Mouse (Mus musculus) heart, embryonic 13.5 days (tissue): Measurements from ENCODE around the gene St8sia1. TPM values are rescaled to one million over a fixed set of nuclear protein-coding genes. Genes with fewer than 3 reads are reported as not detected.
"Not testable (repeated sequence)": the region's sequence is repeated elsewhere in the genome, so short reads cannot be mapped to it uniquely, and the experiment has no call there.

Experiments
- ATAC-seq: fragments of 200-750 bp; cut with Nextera tagmentation; 2 replicates; pipeline ENCODE4 v1.8.0; 2017; ENCODE audit warnings: moderate TSS enrichment; ENCODE audit not compliant: insufficient number of reproducible peaks, low FRiP score, low TSS enrichment; ENCODE audit errors: extremely low read depth
- H3K27ac ChIP-seq: fragments of 300-500 bp; sonication (generic); replicated peaks from 2 replicates; pipeline ENCODE4 v1.5.1; 2015; ENCODE audit warnings: moderate library complexity, mild to moderate bottlenecking, inconsistent platforms
- H3K27me3 ChIP-seq: fragments of 300-500 bp; sonication (generic); replicated peaks from 2 replicates; pipeline ENCODE4 v1.6.1; 2015; ENCODE audit warnings: mild to moderate bottlenecking, inconsistent platforms
- H3K36me3 ChIP-seq: fragments of 300-500 bp; sonication (generic); 2 replicates; pipeline ENCODE4 v1.6.1; 2015; ENCODE audit warnings: mild to moderate bottlenecking, inconsistent platforms
- H3K4me1 ChIP-seq: fragments of 300-500 bp; sonication (generic); 2 replicates; pipeline ENCODE4 v1.6.1; 2015; ENCODE audit warnings: inconsistent platforms
- H3K4me2 ChIP-seq: fragments of 300-500 bp; sonication (generic); 2 replicates; pipeline ENCODE4 v1.6.1; 2015; ENCODE audit warnings: inconsistent platforms, mild to moderate bottlenecking, moderate library complexity
- H3K4me3 ChIP-seq: fragments of 300-500 bp; sonication (generic); 2 replicates; pipeline ENCODE4 v1.5.1; 2015; ENCODE audit warnings: moderate library complexity, mild to moderate bottlenecking, inconsistent platforms
- H3K9ac ChIP-seq: fragments of 300-500 bp; sonication (generic); 2 replicates; pipeline ENCODE4 v1.6.1; 2015; ENCODE audit warnings: inconsistent platforms, mild to moderate bottlenecking, moderate library complexity
- H3K9me3 ChIP-seq: fragments of 300-500 bp; sonication (generic); 2 replicates; pipeline ENCODE4 v1.6.1; 2016; ENCODE audit warnings: inconsistent platforms
- WGBS: fragments of 180-500 bp; shearing (Covaris S2); methylation state at CpG from one replicate; pipeline ENCODE4 v1.1.7; 2015; ENCODE audit warnings: mixed read lengths; 5-methylcytosine and 5-hydroxymethylcytosine counted together
- polyA plus RNA-seq: library from polyadenylated mRNA; unstranded; fragments of >200 nt; fragmentation: Nextera tagmentation; extraction: Ambion mirVana; gene quantifications from 2 replicates; pipeline ENCODE4 v1.2.1, GENCODE M21; 2015

Gene St8sia1
- polyA plus RNA-seq, 1 experiment from 2014 or later: 2.0 TPM

DNA sequence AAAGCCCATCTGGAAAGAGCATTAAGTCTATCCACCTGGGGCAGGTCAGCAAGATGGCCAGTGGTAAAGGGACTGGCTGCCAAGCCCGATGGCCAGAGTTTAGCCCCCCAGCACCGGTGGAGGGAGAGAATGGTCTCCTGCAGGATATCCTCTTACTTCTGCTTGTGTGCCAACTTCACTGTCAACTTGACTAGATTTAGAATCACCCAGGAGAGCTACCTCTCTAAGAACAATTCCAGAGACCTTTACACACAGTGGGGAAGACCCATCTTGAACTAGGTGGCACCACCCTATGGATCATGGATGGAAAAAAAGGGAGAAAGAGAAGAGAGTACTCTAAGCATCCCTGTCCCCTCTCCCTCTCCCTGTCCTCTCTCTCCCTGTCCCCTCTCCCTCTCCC, 28.7 kb upstream of the St8sia1 start:
- H3K4me1 ChIP-seq: peaks cover 28% of the 10 kb centered on the region
- no peaks in the 10 kb centered on the region for H3K27me3 ChIP-seq
- no peak overlapping the region for H3K4me3 ChIP-seq
- no peak for ATAC-seq
- no peak overlapping the region for H3K27ac ChIP-seq
- H3K36me3 ChIP-seq: no peaks in the 10 kb centered on the region
- 44% methylated on average over 2 of the region's 2 CpGs for WGBS
- H3K9me3 ChIP-seq: no peaks in the 10 kb centered on the region
- H3K4me2 ChIP-seq: no peak overlapping the region
- no peak overlapping the region for H3K9ac ChIP-seq

DNA sequence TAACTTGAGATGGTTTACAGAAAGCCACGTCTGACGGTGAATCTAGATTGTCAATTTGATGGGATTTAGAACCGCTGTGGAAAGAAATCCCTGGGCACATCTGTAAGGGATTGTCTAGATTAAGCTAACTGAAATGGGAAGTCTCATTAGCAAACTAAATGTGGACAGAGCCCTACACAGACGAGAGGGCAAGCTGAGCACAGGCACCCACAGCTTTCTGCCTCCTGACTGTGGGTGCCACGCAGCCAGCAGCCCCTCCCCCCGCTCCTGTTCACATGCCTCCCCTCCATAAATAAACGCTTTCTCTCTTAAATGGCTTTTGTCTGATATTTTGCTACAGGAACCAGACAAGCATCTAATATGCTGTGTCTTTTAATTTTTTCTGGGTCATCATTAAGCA, 27.8 kb upstream of the St8sia1 start:
- Histone ChIP-seq H3K9ac (no peak overlapping the region), H3K27me3 (no peaks in the 10 kb centered on the region), H3K4me1 (peaks cover 28% of the 10 kb centered on the region), H3K9me3 (no peaks in the 10 kb centered on the region), H3K4me3 (no peak overlapping the region), H3K4me2 (no peak overlapping the region), H3K36me3 (no peaks in the 10 kb centered on the region), H3K27ac (no peak overlapping the region)
- 42% methylated on average over 7 of the region's 7 CpGs for WGBS
- no peak for ATAC-seq

DNA sequence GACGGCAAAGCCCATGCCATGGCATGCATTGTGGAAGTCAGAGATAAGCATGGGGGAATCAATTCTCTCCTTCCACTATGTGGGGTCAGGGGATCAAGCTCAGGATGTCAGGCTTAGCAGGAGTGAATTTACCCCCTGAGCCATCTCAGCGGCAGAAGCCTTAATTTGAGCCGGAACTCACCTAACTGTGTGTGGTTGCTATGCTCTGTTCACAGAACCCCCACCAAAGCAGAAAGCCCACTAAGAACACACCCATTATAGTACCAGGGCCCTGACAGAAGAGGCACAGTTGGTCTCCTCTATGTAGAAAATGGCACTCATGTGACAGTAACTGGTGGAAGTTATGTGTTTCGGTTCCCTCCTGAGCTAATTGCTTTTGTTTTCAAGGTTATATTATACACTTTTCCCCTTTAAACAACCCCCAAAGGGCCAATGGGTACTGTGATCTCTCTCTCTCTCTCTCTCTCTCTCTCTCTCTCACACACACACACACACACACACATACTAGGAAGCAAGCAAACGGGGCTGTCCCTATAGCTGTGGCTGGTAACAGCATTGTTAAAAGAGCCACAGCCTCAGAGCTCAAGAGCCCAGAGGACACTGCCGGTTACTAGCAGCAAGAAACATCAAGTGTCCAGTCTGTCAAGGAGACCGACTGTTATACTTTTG, 27.3 kb upstream of the St8sia1 start:
- Histone ChIP-seq H3K27me3 (no peaks in the 10 kb centered on the region), H3K4me2 (no peak overlapping the region), H3K27ac (no peak overlapping the region), H3K36me3 (no peaks in the 10 kb centered on the region), H3K4me3 (no peak overlapping the region), H3K9ac (no peak overlapping the region), H3K4me1 (peaks cover 28% of the 10 kb centered on the region), H3K9me3 (no peaks in the 10 kb centered on the region)
- WGBS: 38% methylated on average over 7 of the region's 7 CpGs
- ATAC-seq: no peak

DNA sequence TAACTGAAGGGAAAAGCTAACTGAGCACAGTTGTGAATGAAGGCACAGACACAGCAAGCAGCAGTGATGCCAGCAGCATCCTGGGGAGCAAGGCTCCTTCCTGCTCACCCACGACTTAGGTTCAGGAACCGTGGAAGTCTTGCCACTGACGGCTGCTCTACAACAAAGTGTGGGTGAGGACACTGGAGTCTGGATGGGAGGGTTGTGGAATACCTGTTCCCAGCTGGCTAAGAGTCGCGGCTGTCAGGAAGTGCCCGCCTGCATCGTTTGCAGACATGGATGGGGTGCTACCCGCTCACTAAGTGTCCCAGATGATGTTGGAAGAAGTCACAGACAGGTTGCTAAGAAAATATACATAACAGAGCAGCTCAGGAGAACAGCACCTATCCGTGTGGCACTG, 26.3 kb upstream of the St8sia1 start:
- no peak overlapping the region for H3K4me2 ChIP-seq
- WGBS: 75% methylated on average over 9 of the region's 9 CpGs
- no peaks in the 10 kb centered on the region for H3K36me3 ChIP-seq
- no peak overlapping the region for H3K27ac ChIP-seq
- ATAC-seq: no peak
- H3K9me3 ChIP-seq: no peaks in the 10 kb centered on the region
- H3K4me1 ChIP-seq: peaks cover 25% of the 10 kb centered on the region
- no peak overlapping the region for H3K9ac ChIP-seq
- no peak overlapping the region for H3K4me3 ChIP-seq
- no peaks in the 10 kb centered on the region for H3K27me3 ChIP-seq

DNA sequence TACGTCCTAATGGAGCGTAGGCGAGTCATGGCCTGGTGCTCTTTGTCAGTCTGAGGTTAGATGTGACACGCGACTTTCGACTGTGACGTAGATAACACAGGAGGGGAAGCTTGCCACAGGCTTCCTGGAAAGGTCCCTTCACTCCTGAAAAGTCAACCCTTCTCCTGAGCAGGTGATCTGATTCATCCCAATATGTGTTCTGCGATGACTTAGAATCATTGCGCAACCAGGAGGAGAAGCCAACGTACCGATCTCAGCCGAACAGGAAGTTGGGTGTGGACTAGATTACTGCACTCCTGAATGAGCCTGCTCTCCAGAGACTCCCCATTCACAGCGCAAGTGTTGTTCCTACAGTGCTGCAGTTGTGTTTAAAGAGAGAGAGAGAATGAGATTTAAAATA, 25.2 kb upstream of the St8sia1 start:
- no peak overlapping the region for H3K4me2 ChIP-seq
- H3K9me3 ChIP-seq: no peaks in the 10 kb centered on the region
- ATAC-seq: no peak
- H3K4me1 ChIP-seq: peaks cover 18% of the 10 kb centered on the region
- H3K27me3 ChIP-seq: no peaks in the 10 kb centered on the region
- no peak overlapping the region for H3K9ac ChIP-seq
- H3K36me3 ChIP-seq: no peaks in the 10 kb centered on the region
- H3K4me3 ChIP-seq: no peak overlapping the region
- WGBS: 65% methylated on average over 13 of the region's 13 CpGs
- H3K27ac ChIP-seq: no peak overlapping the region

DNA sequence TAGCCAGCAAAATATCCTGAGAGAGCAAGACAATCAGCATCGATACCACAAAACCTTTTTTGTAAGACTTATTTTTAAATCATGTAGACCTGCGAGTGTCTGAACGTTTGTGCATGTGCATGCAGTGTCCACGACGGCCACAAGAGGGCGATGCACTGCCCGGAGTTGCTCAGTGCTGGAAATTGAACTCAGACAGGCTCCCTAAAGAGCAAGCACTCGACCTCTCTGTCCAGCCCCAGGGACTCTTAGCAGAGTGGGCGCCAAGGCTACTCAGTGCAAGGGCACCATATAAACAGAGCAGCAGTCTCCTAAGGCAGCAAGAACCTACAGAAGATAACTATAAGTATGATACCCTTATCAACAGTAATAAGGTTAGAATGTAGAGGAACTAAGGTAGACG, 24.5 kb upstream of the St8sia1 start:
- no peak for ATAC-seq
- no peak overlapping the region for H3K4me2 ChIP-seq
- H3K36me3 ChIP-seq: no peaks in the 10 kb centered on the region
- H3K9ac ChIP-seq: no peak overlapping the region
- no peak overlapping the region for H3K4me3 ChIP-seq
- 19% methylated on average over 10 of the region's 10 CpGs for WGBS
- H3K27ac ChIP-seq: no peak overlapping the region
- H3K27me3 ChIP-seq: no peaks in the 10 kb centered on the region
- H3K9me3 ChIP-seq: 0 out of 2 replicates have a peak, but pooled peaks cover 4% of the 10 kb centered on the region
- H3K4me1 ChIP-seq: peaks cover 12% of the 10 kb centered on the region

DNA sequence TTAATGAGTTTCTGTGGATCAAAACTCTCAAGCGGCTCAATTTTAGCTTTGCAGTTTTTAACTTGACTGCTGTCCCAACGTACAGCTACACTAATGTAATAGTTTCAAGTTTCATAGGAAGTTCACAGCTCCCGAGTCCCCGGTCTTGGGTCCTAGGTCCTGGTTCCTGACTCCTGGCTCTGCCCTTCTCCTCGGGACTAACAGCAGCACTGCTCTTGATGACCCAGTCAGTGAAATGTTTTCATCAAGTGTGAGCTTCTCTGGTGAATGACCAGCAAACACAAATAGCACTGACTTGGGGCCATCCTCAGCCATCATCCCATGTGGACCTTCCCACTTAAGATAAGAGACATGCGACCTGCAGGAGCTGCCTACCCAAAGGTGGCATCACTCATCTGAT, 24.0 kb upstream of the St8sia1 start:
- Histone ChIP-seq H3K4me1 (peaks cover 9% of the 10 kb centered on the region; the same call in 1 of the 2 replicates), H3K27ac (no peak overlapping the region), H3K27me3 (no peaks in the 10 kb centered on the region), H3K4me3 (no peak overlapping the region), H3K9me3 (0 out of 2 replicates have a peak, but pooled peaks cover 4% of the 10 kb centered on the region), H3K9ac (no peak overlapping the region), H3K4me2 (no peak overlapping the region), H3K36me3 (no peaks in the 10 kb centered on the region)
- no peak for ATAC-seq
- 59% methylated on average over 6 of the region's 6 CpGs for WGBS

DNA sequence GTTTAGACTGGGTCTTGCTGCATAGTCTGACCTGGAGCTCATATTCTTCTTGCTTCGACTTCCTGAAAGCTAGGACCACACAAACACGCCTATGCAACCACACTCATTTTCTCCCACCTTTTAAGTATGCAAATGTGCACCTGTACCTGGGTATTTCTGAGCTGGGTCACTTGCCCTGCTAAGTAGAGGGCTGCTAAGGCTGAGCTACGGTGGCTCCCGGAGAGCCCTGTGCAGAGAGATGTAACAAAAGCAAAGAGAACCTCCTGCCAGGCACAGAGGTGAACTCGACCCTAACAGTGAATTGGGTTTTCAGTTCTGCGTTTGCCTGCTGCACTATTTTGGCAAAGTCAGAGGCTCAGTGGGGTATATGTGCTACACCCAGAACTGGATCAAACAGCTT, 23.4 kb upstream of the St8sia1 start:
- Histone ChIP-seq H3K27me3 (no peaks in the 10 kb centered on the region), H3K9me3 (0 out of 2 replicates have a peak, but pooled peaks cover 4% of the 10 kb centered on the region), H3K27ac (no peak overlapping the region), H3K4me2 (no peak overlapping the region), H3K36me3 (no peaks in the 10 kb centered on the region), H3K4me1 (peaks cover 9% of the 10 kb centered on the region; the same call in 1 of the 2 replicates), H3K9ac (no peak overlapping the region), H3K4me3 (no peak overlapping the region)
- 76% methylated on average over 6 of the region's 6 CpGs for WGBS
- no peak for ATAC-seq

DNA sequence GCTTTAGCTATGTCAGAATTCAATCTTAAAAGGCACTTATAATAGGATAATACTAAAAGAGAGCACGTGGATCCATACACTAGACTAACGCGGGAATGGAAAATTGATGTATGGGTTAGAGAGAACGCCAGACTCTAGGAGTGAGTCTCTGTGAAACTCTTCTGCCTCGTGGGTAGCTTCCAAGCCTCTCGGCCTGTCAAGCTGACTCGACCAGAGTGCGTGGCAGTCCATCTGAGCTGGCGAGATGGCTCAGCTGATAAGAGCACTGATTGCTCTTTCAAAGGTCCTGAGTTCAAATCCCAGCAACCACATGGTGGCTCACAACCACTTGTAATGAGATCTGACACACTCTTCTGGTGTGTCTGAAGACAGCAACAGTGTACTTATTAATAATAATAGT, 22.5 kb upstream of the St8sia1 start:
- 84% methylated on average over 9 of the region's 9 CpGs for WGBS

DNA sequence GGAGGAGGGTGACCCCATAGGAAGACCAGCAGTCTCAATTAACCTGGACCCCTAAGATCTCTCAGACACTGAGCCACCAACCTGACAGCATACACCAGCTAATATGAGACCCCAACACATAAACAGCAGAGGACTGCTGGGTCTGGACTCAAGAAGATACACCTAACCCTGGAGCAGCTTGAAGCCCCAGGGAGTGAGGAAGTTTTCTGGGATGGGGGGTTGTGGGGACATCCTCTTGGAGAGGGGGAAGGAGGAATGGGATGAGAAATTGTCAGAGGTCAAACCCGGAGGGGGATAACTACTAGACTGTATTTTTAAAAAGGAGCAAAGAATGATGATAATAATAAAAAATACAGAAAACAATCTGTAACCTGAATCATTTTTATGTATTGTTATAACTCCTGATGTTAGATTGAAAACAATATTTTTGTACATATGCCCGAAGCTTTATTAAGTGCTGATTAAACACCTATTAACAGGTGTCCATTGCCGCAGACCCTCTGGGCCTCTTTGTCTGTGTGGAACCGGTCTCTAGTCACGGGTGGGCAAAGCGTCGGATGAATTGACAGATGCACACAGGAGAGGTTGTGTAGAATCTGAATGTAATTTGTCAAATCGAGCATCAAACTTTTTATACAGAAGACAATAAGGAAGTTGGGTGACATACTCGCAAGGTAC, 21.4 kb upstream of the St8sia1 start:
- H3K4me1 ChIP-seq, H3K27me3 ChIP-seq, H3K9me3 ChIP-seq, H3K4me2 ChIP-seq, H3K36me3 ChIP-seq, ATAC-seq, H3K9ac ChIP-seq, H3K4me3 ChIP-seq, H3K27ac ChIP-seq: not testable (repeated sequence)
- 85% methylated on average over 9 of the region's 9 CpGs for WGBS

More for the DNA sequence above, 22.5 kb upstream of the St8sia1 start:
- not testable (repeated sequence) for H3K4me3 ChIP-seq, H3K9me3 ChIP-seq, ATAC-seq, H3K4me2 ChIP-seq, H3K36me3 ChIP-seq, H3K9ac ChIP-seq, H3K27me3 ChIP-seq, H3K4me1 ChIP-seq, H3K27ac ChIP-seq

DNA sequence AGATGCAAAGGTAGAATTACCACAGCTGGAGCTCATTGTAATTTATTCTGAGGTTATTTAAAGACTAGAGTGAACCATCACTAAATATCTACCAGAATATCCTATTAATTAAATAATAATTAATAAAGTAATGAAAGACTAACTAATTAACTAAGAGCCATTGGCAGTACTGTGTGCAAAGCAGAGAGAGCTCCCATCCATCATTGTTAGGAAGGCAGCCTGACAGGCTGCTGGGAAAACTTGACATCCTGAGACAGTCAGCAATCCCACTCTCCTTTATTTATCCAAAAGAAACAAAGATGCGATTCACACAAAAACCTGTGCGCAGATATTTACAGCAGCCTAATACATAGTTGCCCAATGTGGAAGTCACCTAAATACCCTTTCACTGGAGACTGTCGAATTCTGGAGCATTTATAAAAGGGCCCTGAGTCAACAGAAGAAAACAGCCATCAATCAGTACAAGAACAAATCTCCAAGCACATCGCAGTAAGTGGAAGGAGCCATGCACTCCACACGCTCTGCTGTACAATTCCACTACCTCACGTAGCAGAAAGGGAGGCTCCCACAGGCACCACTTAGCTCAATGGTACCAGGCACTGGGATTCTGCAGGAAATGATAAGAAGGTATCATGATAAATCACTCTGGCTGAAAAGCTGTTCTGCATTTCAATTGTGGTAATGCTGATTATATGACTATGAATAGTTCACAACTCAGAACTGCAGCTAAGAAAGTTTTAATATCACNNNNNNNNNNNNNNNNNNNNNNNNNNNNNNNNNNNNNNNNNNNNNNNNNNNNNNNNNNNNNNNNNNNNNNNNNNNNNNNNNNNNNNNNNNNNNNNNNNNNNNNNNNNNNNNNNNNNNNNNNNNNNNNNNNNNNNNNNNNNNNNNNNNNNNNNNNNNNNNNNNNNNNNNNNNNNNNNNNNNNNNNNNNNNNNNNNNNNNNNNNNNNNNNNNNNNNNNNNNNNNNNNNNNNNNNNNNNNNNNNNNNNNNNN, 15.7 kb upstream of the St8sia1 start:
- 0 out of 2 replicates have a peak, but pooled peaks cover 4% of the 10 kb centered on the region for H3K9me3 ChIP-seq
- H3K27ac ChIP-seq: peak overlapping the region; percentile 51
- peak overlapping the region; percentile 45 for H3K4me2 ChIP-seq
- H3K27me3 ChIP-seq: no peaks in the 10 kb centered on the region
- 19% methylated on average over 6 of the region's 6 CpGs for WGBS
- no peak; the same call in 1 of the 2 replicates for ATAC-seq
- H3K4me1 ChIP-seq: peaks cover 17% of the 10 kb centered on the region
- no peak overlapping the region for H3K9ac ChIP-seq
- no peaks in the 10 kb centered on the region for H3K36me3 ChIP-seq
- H3K4me3 ChIP-seq: no peak overlapping the region
